Mouse (Mus musculus) left cerebral cortex, postnatal 4 days (tissue): Measurements from ENCODE around the gene Atp5c1. TPM values are rescaled to one million over a fixed set of nuclear protein-coding genes. Genes with fewer than 3 reads are reported as not detected.

ENCODE experiments used
- DNase-seq: peaks from one replicate; pipeline ENCODE4 v3.0.0-alpha.2; 2022
- intact Hi-C: fragments of 180-260 bp; cut with DNase I; formaldehyde crosslinking; loops from one replicate; pipeline ENCODE4 v1.15.1; 2025
- total RNA-seq, 2 experiments: library from RNA; stranded (reverse); gene quantifications; 2 replicates each; pipeline ENCODE4 v1.2.3; 2021

The Atp5c1 gene
- 100 to 1,000 TPM; 253 to 265 TPM for total RNA-seq

GRCm38 (mm10) chr2:10080310-10081010 lies at the start of gene Atp5c1, which contains the start of gene Kin:
Gene Atp5c1, minus strand, starts transcription at chr2:10080510.
Gene Kin, plus strand, starts transcription at chr2:10080593.
- intact Hi-C loops: no loop called here
- peak; percentile 97 for DNase-seq

DNA sequence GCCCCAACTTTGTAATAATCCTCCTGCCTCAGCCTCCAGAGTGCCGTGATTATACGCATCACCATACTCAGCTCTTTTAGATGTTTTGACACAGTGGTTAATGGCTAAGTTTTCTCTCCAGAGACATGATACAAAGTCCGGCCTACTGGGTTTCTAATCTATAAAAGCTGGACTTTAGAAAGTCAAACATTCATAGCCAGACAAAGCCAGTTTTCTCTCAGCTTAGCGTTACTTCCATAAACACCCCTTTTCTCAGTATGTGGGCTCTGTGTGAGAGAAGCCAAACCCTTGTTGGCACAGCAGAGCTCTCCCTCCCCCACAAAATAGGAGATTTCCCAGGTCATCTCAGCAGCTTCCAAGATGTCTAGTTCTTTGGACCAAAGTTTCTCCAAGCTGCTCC lies 48.3 kb upstream of the Atp5c1 start:
- no peak for DNase-seq
- intact Hi-C loops: no loop called here

DNA sequence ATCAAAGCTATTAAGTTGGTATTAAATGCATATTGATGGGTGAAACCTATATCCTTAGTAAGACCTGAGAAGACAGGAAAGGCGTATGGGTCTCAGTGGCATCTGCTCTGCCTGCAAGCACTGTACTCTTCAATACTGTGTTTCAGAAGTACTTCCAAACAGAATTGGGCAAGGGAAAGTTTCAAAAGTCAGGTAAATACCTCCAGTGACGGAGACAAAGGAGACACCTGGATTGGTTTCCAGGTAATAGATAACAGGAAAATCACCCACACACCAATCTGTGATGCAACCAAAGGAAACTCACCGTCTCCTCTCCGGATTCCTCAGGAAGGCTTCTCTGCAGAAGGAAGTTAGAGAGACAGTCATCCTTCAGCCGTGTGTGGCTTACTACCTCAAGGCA lies 47.2 kb upstream of the Atp5c1 start:
- intact Hi-C loops: no loop called here
- no peak for DNase-seq

DNA sequence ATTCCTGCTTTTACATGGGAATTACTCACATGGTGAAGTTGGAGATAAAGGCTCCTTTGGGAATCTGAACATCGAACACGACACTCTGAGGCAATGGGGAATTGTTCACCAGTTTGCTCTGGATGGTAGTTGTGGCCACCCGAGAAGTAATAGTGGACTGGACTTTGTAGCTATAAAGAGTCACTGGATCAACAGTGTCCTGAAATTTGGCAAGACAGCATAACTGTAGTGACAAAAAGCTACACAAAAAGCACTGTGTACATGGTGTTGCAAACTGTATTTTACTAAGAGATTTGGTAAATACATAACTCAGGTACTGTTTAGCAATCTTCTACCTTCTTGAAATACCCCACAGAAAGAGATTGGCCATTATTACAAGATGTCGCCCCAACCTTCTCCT lies 45.8 kb upstream of the Atp5c1 start:
- DNase-seq: no peak
- intact Hi-C loops: no loop called here

- DNase-seq: no peak
- intact Hi-C loops: no loop called here
Measured at GRCm38 (mm10) chr2:10121826-10122225, 41.5 kb upstream of the Atp5c1 start.

DNA sequence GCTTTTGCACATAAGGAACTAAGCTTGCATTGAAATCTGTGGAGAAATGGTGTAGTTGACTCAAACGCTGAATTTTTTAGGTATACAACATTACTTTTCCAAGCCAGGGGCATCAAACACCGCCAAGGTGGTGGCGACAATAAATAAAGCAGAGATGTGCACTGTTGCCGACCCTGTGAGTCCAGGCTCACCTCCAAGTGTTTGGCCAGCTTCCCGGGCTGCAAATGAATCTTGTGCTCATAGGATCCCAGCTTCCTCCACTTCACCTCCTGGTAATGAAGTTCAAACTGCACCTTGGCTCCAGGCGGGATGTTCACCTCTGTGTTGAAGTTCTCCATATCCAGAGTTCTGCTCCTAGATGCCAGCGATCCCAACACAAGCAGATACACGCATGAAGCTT lies 39.0 kb upstream of the Atp5c1 start:
- no peak for DNase-seq
- intact Hi-C loops: no loop called here

DNA sequence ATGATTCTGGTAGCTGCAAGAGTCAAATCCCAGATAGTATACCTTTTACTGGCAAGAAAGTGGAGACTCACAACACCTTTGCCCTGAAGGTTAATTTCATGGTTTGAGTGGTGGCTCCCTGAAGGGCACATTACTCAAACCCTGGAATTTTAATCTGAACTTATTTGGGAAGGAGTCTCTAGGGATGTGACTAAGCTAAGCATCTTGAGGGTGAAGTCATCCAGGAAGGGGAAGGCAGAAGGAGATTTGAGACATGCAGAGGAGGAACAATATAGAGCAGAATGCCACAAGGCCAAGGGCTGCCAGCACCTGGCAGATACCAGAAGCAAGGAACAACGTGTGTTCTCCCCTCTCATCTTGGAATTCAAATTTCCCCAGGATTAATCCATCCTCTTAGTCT lies 38.4 kb upstream of the Atp5c1 start:
- DNase-seq: no peak
- intact Hi-C loops: no loop called here

DNA sequence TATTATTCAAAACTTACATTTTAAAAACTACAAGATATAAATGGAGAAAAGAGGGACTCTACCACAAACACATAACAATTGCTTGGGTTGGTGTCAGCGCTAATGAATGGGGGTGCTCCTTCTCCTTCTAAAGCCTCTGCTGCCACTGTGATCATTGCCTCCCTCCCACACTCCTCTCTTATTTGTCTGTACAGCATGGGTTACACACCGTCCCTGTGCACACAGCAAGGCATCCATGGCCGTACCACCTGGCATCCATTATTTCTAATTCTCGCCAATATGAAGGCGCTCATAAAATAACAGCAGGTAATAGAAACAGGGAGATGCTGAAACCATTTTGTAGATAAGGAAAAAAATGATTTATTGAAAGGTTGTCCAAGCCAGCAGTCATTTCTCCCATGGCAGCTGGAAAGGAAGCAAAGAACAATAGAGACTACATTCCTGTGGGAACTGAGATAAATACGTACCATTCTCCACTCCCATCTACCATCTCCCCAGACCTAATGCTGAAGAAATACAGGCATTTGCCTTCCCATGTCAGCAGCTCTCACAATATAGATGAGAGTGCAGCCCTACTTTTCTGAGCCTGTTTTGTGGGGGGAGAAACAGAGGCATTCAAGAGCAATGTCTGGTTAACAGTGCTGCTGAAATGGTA lies 28.4 kb upstream of the Atp5c1 start:
- intact Hi-C loops: no loop called here
- no peak for DNase-seq

- intact Hi-C loops: loop anchor here (2.0 kb wide), 1 partner anchor 188 kb away; no protein-coding TSS in a partner anchor
- peak; percentile 43 for DNase-seq
Measured at GRCm38 (mm10) chr2:10101180-10101579, 20.9 kb upstream of the Atp5c1 start.

GRCm38 (mm10) chr2:10100471-10100870 lies 20.2 kb upstream of the Atp5c1 start:
- intact Hi-C loops: loop anchor here (2.0 kb wide), 1 partner anchor 188 kb away; no protein-coding TSS in a partner anchor
- DNase-seq: no peak

DNA sequence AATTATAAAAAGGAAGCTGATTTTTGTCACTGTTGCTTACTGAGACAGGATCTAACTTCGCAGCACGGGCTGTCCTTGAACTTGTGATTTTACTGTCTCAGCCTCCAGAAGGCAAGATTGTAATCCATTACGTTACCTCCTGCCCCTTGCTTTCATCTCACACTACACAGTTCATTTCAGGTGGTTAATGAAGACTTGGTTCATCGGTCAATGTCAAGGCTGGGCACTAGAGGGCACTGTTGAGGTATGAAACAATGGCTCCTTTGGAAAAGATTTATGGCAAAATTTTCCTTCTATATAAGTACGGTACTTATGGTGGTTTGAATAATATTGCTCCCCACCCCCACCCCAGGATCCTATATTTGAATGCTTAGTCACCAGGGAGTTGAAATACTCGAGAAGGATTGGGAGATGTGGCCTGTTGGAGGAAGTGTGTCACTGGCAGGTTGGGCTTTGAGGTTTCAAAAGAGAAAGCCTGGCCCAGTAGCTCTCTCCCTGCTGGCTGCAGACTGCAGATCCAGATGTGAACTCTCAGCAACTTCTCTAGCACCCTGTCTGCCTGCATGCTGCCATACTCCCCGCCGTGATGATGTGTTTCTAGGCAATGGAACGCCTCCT lies 18.4 kb upstream of the Atp5c1 start:
- intact Hi-C loops: no loop called here
- DNase-seq: peak; percentile 59

GRCm38 (mm10) chr2:10094327-10095100 lies 14.2 kb upstream of the Atp5c1 start:
- intact Hi-C loops: no loop called here

DNA sequence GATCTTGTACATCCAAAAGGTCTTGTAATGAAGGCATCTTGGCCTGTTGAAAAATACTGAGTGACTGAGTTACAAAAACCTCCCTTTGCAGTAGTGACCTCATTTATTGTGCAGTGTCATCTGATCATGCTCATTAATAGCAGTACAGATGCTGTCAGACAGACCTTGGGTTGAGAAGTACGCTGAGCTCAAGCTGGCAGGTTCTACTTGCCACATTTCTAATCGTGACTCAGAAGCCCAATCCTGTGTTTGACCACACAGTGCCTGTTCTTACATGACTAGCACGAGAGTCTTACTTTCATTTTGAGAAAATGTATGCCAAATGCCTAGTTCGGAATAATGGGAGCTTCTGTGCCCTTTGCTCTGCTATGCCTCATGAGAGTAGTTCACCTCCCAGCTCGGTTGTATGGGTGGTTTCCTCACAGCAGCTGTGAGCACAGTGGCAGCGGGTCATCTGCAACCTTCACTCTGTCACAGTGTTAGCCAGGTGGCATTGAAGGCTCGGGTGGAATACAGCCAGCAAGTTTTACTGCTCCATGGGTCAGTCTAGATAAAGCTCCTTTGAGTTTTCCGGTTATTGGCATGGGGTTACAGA lies 7.0 kb upstream of the Atp5c1 start:
- intact Hi-C loops: no loop called here
- DNase-seq: no peak

More at GRCm38 (mm10) chr2:10094327-10095100, 14.2 kb upstream of the Atp5c1 start:
- DNase-seq: no peak

- intact Hi-C loops: no loop called here
- DNase-seq: no peak
Measured at GRCm38 (mm10) chr2:10082737-10083136, 2.4 kb upstream of the Atp5c1 start.

GRCm38 (mm10) chr2:10081453-10082080 lies 1.3 kb upstream of the Atp5c1 start:
- intact Hi-C loops: no loop called here
- no peak for DNase-seq

DNA sequence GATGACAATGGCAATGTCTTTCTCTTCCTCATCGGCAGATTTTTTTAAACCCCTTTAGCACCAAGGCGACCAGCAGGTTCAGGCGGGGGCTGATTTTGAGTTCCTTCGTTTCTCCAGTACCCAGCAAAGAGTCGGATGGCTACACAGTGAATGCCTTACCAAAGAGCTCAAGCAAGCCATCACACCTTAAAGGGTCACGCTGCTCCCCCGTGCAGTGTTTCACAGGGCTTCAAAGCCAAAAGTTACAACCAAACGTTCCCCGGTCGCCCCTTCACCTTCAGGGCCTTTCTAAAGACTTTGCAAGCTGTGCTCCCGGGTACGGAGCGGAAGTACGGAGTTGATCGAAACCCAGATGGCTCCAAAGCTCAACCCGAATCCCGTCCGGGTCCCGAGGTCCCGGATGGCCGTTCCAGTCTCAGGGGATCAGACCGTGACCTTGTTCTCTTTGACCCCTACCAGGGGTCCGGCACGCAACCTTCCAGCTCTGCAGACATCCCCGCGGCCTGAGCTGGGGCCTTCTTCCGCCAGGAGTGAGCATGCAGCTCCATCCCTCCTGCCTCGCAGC lies 483 bp downstream of the Atp5c1 start:
- intact Hi-C loops: no loop called here
- no peak for DNase-seq

- no peak for DNase-seq
- intact Hi-C loops: no loop called here
Measured at GRCm38 (mm10) chr2:10076675-10077074, 3.6 kb downstream of the Atp5c1 start.

- DNase-seq: no peak
- intact Hi-C loops: no loop called here
Measured at GRCm38 (mm10) chr2:10074470-10074869, 5.8 kb downstream of the Atp5c1 start.

DNA sequence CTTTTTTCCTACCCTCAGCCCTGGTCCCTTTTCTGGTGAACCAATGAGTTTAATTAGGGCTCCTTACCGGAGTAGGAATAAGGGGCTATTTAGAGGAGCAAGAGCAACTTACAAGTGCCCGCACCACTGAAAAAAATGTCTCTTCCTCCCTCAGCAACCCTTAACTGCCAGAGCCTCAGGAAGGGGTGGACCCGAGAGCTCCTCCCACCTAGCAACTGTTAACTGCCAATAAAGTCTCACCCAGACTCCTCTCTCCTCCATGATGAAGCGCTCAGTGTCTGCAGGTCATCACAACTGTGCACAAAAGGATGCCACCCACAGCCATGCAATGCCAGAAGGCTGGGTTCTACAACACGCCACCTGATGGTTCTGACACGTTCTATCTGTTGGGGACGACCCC lies 8.6 kb downstream of the Atp5c1 start:
- no peak for DNase-seq
- intact Hi-C loops: no loop called here

- DNase-seq: no peak
- intact Hi-C loops: no loop called here
Measured at GRCm38 (mm10) chr2:10058836-10059235, 21.5 kb downstream of the Atp5c1 start.
